Mouse (Mus musculus) embryonic facial prominence, embryonic 14.5 days (tissue): ENCODE data around the gene Got1. TPM values are rescaled to one million over a fixed set of nuclear protein-coding genes. Genes with fewer than 3 reads are reported as not detected.

Source experiments
- ATAC-seq: fragments of 200-750 bp; cut with Nextera tagmentation; 2 replicates; pipeline ENCODE4 v1.8.0; 2017; ENCODE audit warnings: low read depth, moderate number of reproducible peaks, moderate TSS enrichment
- DNase-seq: peaks from one replicate; pipeline ENCODE4 v3.0.0-alpha.2; 2015; ENCODE audit warnings: low spot score
- H3K27ac ChIP-seq: fragments of 300-500 bp; sonication (generic); replicated peaks from 2 replicates; pipeline ENCODE4 v1.5.1; 2014; ENCODE audit warnings: low read depth, mild to moderate bottlenecking, low read length, moderate library complexity
- H3K27me3 ChIP-seq: fragments of 300-500 bp; sonication (generic); replicated peaks from 2 replicates; pipeline ENCODE4 v1.6.1; 2014; ENCODE audit warnings: low read length; ENCODE audit not compliant: control insufficient read depth, insufficient read depth
- H3K36me3 ChIP-seq: fragments of 300-500 bp; sonication (generic); 2 replicates; pipeline ENCODE4 v1.6.1; 2014; ENCODE audit warnings: low read length, mixed read lengths; ENCODE audit not compliant: control insufficient read depth, insufficient read depth
- H3K4me1 ChIP-seq: fragments of 300-500 bp; sonication (generic); 2 replicates; pipeline ENCODE4 v1.6.1; 2014; ENCODE audit warnings: antibody characterized with exemption, low read length; ENCODE audit not compliant: control insufficient read depth, insufficient read depth
- H3K4me2 ChIP-seq: fragments of 300-500 bp; sonication (generic); 2 replicates; pipeline ENCODE4 v1.6.1; 2014; ENCODE audit warnings: low read depth, mild to moderate bottlenecking, low read length, moderate library complexity, mixed read lengths
- H3K4me3 ChIP-seq: fragments of 300-500 bp; sonication (generic); 2 replicates; pipeline ENCODE4 v1.5.1; 2014; ENCODE audit warnings: low read depth, mild to moderate bottlenecking, low read length
- H3K9ac ChIP-seq: fragments of 300-500 bp; sonication (generic); 2 replicates; pipeline ENCODE4 v1.6.1; 2014; ENCODE audit warnings: low read depth, mild to moderate bottlenecking, low read length, moderate library complexity, mixed read lengths
- H3K9me3 ChIP-seq: fragments of 300-500 bp; sonication (generic); 2 replicates; pipeline ENCODE4 v1.6.1; 2016; ENCODE audit warnings: low read length; ENCODE audit not compliant: control insufficient read depth
- WGBS: fragments of 180-500 bp; shearing (Covaris S2); extraction: QIAGEN DNeasy Blood & Tissue Kit; methylation state at CpG from one replicate; pipeline ENCODE4 v1.1.7; 2014; 5-methylcytosine and 5-hydroxymethylcytosine counted together
- polyA plus RNA-seq: library from polyadenylated mRNA; unstranded; fragments of >200 nt; fragmentation: Nextera tagmentation; extraction: Ambion mirVana; gene quantifications from 2 replicates; pipeline ENCODE4 v1.2.1, GENCODE M21; 2014

Gene Got1
- polyA plus RNA-seq, 1 experiment from 2014 or later, result 33.1 TPM

GRCm38 (mm10) chr19:43517808-43518207, 6.6 kb downstream of the Got1 start:
- Histone ChIP-seq H3K4me3 (no peak overlapping the region), H3K4me2 (no peak overlapping the region), H3K9ac (no peak overlapping the region), H3K36me3 (peaks cover 18% of the 10 kb centered on the region), H3K27ac (no peak overlapping the region), H3K4me1 (0 out of 2 replicates have a peak, but pooled peaks cover 3% of the 10 kb centered on the region), H3K27me3 (no peaks in the 10 kb centered on the region), H3K9me3 (no peaks in the 10 kb centered on the region)
- WGBS, result 82% methylated on average over 7 of the region's 7 CpGs
- ATAC-seq (no peak), DNase-seq (no peak)

- no peak overlapping the region for H3K4me2 ChIP-seq
- H3K27me3 ChIP-seq, result no peaks in the 10 kb centered on the region
- no peak overlapping the region for H3K27ac ChIP-seq
- no peak overlapping the region for H3K4me3 ChIP-seq
- no peak for ATAC-seq
- WGBS, result 80% methylated on average over 6 of the region's 6 CpGs
- H3K9me3 ChIP-seq, result no peaks in the 10 kb centered on the region
- H3K4me1 ChIP-seq, result 0 out of 2 replicates have a peak, but pooled peaks cover 3% of the 10 kb centered on the region
- peaks cover 18% of the 10 kb centered on the region for H3K36me3 ChIP-seq
- no peak for DNase-seq
- H3K9ac ChIP-seq, result no peak overlapping the region
These were observed 7.1 kb downstream of the Got1 start for GRCm38 (mm10) chr19:43517320-43517719.

- Histone ChIP-seq H3K36me3 (peaks cover 18% of the 10 kb centered on the region), H3K4me1 (0 out of 2 replicates have a peak, but pooled peaks cover 2% of the 10 kb centered on the region), H3K27me3 (no peaks in the 10 kb centered on the region), H3K9ac (no peak overlapping the region), H3K9me3 (no peaks in the 10 kb centered on the region), H3K27ac (no peak overlapping the region), H3K4me3 (no peak overlapping the region), H3K4me2 (no peak overlapping the region)
- DNase-seq, result no peak
- no peak for ATAC-seq
- WGBS, result 82% methylated on average over 14 of the region's 14 CpGs
These were observed 7.9 kb downstream of the Got1 start for GRCm38 (mm10) chr19:43516397-43517035.

GRCm38 (mm10) chr19:43515668-43516396, 8.6 kb downstream of the Got1 start:
- 92% methylated on average over 23 of the region's 23 CpGs for WGBS

GRCm38 (mm10) chr19:43513874-43514273, 10.5 kb downstream of the Got1 start:
- no peaks in the 10 kb centered on the region for H3K9me3 ChIP-seq
- DNase-seq (no peak), ATAC-seq (no peak)
- no peaks in the 10 kb centered on the region for H3K4me1 ChIP-seq
- no peak overlapping the region for H3K27ac ChIP-seq
- peaks cover 29% of the 10 kb centered on the region for H3K36me3 ChIP-seq
- no peaks in the 10 kb centered on the region for H3K27me3 ChIP-seq
- H3K9ac ChIP-seq, result no peak overlapping the region
- 92% methylated on average over 8 of the region's 8 CpGs for WGBS
- no peak overlapping the region for H3K4me2 ChIP-seq
- H3K4me3 ChIP-seq, result no peak overlapping the region

More at GRCm38 (mm10) chr19:43515668-43516396, 8.6 kb downstream of the Got1 start:
- Histone ChIP-seq H3K36me3 (peaks cover 18% of the 10 kb centered on the region), H3K4me2 (no peak overlapping the region), H3K9me3 (no peaks in the 10 kb centered on the region), H3K27me3 (no peaks in the 10 kb centered on the region), H3K4me3 (no peak overlapping the region), H3K4me1 (no peaks in the 10 kb centered on the region), H3K9ac (no peak overlapping the region), H3K27ac (no peak overlapping the region)
- ATAC-seq, result no peak
- no peak for DNase-seq

GRCm38 (mm10) chr19:43511621-43512620, 12.5 kb downstream of the Got1 start:
- no peak for ATAC-seq

GRCm38 (mm10) chr19:43510436-43511220, 13.8 kb downstream of the Got1 start:
- H3K4me3 ChIP-seq, result no peak overlapping the region
- no peaks in the 10 kb centered on the region for H3K27me3 ChIP-seq
- no peaks in the 10 kb centered on the region for H3K9me3 ChIP-seq
- no peak overlapping the region for H3K9ac ChIP-seq
- no peaks in the 10 kb centered on the region for H3K4me1 ChIP-seq
- ATAC-seq (no peak), DNase-seq (no peak)
- no peak overlapping the region for H3K4me2 ChIP-seq
- WGBS, result 92% methylated on average over 14 of the region's 14 CpGs
- H3K27ac ChIP-seq, result no peak overlapping the region
- H3K36me3 ChIP-seq, result peaks cover 42% of the 10 kb centered on the region

More at GRCm38 (mm10) chr19:43511621-43512620, 12.5 kb downstream of the Got1 start:
- Histone ChIP-seq H3K36me3 (peaks cover 37% of the 10 kb centered on the region), H3K4me3 (no peak overlapping the region), H3K9ac (no peak overlapping the region), H3K27ac (no peak overlapping the region), H3K4me1 (no peaks in the 10 kb centered on the region), H3K9me3 (no peaks in the 10 kb centered on the region), H3K27me3 (no peaks in the 10 kb centered on the region), H3K4me2 (no peak overlapping the region)
- WGBS, result 83% methylated on average over 22 of the region's 22 CpGs
- no peak for DNase-seq

- Histone ChIP-seq H3K9me3 (no peaks in the 10 kb centered on the region), H3K4me1 (no peaks in the 10 kb centered on the region), H3K36me3 (peaks cover 49% of the 10 kb centered on the region), H3K27me3 (no peaks in the 10 kb centered on the region), H3K9ac (no peak overlapping the region), H3K27ac (no peak overlapping the region), H3K4me2 (no peak overlapping the region), H3K4me3 (no peak overlapping the region)
- DNase-seq (no peak), ATAC-seq (no peak)
- WGBS, result 91% methylated on average over 12 of the region's 12 CpGs
These were observed 19.0 kb downstream of the Got1 start for GRCm38 (mm10) chr19:43505441-43505840.
